Mouse (Mus musculus) spleen, adult 12 weeks (tissue): ENCODE measurements around the gene Klk10.

Experiments used
- DNase-seq: peaks from one replicate; pipeline ENCODE4 v3.0.0; 2022; ENCODE audit warnings: low spot score

Klk10 gene

DNA sequence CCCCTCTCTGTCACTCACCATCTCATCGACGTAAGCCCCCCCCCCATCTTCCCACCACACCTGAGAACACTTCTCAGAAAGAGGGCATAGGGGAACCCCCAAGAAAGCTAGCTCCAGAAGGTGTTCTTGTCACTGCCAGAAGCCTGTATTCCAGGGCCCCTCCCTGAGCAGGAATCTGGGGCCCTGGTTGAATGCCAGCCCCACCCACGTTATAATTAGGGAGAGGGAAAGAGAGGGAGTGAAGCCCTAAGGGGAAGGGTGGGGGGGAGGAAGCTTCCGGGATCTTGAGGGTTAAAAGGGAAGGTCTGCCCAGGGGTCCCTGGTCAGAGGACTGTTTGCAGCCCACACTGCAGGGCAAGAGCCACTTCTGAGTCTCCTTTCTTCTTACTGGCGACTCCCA, at the start of gene Klk10:
Gene Klk10 (plus strand): TSS at position 290 of the 400 bp plus-strand sequence.
- DNase-seq: no peak

DNA sequence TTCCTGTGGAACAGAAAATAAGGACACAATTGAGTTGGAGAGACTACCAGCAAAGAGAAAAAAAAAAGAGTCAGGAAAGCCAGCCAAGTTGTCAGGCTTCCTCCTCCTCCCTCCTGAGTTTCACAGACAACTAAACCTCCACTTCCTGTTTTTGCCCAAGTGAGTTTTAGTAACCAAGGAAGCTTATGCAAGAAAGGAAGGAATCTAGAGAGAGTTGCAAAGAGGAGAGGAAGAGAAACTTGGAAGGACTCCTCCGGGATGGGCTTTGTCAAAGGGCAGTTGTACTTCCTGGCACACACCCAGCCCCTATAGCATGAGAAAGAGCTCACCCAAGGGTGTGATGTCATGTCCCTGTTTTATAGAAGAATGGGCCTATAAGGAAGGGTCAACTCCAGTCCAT, 33.0 kb upstream of the Klk10 start:
- no peak for DNase-seq

DNA sequence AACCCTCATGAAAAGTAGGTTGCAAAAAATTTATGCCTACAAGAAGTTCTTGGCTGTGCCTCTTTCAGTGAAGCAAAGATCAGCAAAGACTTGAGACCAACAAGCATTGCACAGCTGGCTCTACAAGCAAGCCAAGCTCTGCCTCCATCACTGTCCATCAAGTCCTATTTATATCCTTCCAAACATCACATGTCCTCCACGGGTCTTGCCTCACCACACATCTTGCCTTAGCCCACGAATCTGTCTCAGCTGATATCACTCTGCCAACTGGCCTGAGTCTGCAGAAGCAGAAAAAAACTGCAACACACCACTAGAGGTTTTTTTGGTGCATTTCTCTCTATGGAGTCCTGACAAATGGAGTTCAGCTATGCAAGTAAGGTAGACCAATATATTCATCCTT, 28.0 kb upstream of the Klk10 start:
- no peak for DNase-seq

DNA sequence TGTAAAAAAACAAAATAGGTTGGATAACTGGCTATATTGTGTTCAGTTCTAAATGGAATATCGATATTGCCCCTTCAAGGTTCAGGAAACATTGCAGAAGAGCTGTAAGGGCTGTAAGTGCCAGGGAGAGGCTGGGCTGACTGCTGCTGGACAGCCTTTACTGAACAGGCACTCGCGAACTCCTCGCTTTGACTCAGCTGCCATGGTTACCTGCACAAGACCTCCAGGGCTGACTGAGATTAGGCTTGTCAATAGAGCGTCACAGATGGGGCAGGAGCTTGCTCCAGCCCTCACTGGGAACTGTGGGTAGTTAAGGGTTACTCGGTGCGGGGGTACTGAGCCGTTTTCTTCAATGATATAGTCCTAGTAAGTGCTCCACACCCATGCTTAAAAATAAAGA, 14.4 kb upstream of the Klk10 start:
- DNase-seq: no peak

DNA sequence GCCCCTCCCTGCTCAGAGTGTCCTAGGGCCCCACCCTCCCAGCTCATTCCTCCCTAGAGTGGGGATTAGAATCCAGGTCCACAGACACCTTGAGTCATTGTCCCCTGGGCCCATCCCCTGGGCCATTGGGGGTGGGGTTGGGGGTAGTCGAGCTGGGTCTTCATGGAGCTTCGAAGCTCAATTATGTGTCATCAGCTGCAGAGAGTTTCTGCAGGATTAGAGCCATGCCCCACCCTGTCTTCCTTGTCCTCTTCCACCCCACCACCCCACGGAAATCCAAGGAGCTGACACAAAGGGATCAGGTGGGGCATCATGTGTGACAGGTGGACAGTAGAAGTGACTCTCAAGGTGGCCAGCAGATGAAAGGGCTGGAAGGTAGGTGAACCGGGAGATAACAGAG, 12.2 kb upstream of the Klk10 start, which contains the start of gene Klk12:
Gene Klk12 (plus strand): TSS at position 301 of the 400 bp plus-strand sequence.
- DNase-seq: no peak

DNA sequence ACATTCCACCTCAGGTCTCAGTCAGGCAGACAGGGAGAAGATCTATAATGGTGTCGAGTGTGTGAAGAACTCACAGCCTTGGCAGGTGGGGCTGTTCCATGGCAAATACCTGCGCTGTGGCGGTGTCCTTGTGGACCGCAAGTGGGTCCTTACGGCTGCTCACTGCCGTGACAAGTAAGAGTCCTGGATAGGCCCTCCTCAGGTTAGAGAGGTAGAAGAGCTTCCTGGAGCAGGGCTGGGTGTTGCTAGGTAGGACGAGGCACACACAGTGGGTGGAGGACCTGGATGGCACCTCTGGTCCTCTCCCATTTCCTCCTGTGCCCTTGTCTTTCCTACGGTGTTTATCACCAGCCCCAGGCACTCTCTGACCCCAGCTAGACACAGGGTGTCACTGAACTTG, 11.2 kb upstream of the Klk10 start:
- DNase-seq: no peak

DNA sequence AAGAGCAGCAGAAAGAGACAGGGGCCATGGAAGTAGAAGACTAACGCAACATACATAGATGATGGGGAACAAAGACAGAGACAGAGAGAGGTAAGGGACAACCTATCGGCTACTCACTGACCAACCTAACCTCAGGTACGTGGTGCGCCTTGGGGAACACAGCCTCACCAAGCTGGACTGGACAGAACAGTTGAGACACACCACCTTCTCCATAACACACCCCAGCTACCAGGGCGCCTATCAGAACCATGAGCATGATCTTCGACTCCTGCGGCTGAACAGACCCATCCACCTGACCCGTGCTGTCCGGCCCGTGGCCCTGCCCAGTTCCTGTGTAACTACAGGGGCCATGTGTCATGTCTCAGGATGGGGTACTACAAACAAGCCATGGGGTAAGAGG, 10.1 kb upstream of the Klk10 start:
- no peak for DNase-seq

DNA sequence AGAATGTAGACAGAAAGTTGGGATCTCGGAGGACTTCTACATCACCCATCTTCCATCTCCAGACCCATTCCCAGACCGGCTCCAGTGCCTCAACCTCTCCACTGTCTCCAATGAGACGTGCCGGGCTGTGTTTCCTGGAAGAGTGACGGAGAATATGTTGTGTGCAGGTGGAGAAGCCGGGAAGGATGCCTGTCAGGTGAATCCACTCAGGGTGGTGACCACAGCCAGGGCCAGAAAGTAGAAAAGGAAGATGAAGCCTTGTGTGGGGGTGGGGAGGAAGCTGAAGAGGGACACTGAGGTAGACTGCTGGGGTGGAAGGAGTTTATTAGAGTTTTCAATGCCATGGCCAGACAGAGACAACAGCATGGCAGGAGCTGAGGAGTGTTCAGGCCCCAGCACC, 8.9 kb upstream of the Klk10 start:
- DNase-seq: no peak

DNA sequence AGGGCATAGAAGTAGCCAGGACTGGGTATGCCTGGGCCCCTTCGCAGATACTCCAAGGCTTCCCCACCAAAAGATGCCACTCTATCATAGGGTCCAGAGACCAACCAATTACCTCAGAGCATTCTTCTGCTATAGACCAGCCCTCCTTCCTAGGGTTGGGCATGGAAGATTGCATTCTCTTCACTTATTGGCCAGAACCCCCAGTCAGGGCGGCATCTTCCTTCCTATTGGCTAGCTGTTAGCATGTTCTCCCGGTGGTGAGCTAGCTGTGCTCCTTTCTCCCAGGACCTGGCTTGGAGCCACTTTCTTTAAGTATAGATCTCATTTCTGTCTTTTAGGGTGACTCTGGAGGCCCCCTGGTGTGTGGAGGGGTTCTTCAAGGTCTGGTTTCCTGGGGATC, 7.9 kb upstream of the Klk10 start:
- no peak for DNase-seq

DNA sequence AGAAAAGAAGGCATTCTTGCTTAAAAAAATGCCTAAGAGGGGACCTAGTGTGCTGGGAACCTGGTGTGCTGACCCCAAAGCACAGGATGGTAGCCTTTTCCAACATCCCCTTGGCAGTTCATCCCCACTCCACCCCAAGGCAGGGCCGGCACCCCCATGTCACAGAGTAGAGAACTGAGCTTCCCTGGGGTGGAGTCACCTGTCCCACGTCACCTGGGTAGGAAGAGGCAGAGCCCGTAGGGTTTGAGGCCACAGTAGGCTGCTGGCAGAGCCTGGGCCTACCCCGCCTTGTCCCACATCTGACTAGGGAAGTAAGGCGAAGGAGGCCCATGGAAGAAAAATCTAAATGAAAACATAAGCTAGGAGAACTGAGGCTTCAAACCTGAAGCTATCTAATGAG, 6.5 kb upstream of the Klk10 start, which contains the start of gene Klk11:
Gene Klk11 (plus strand): TSS at position 241 of the 400 bp plus-strand sequence.
- DNase-seq: no peak

DNA sequence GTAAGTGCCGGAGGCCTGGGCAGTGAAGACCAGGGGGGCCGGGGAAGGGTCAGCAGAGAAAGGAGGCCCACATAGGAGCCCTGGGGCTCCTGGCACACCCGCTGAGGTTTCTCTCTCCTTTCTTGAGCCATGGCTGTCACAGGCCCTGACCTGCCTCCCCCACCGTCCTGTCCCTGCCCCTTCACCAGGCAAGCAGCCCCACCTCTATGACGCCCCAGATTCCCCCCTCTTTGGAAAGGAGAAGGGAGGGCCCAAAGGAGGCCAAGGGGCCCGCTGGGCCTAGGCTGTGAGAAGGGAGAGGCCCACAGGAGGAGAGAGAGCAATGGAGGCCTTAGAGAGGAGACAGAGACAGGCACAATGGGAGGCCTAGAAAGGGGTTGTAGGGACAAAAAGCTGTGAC, 6.0 kb upstream of the Klk10 start:
- no peak for DNase-seq

DNA sequence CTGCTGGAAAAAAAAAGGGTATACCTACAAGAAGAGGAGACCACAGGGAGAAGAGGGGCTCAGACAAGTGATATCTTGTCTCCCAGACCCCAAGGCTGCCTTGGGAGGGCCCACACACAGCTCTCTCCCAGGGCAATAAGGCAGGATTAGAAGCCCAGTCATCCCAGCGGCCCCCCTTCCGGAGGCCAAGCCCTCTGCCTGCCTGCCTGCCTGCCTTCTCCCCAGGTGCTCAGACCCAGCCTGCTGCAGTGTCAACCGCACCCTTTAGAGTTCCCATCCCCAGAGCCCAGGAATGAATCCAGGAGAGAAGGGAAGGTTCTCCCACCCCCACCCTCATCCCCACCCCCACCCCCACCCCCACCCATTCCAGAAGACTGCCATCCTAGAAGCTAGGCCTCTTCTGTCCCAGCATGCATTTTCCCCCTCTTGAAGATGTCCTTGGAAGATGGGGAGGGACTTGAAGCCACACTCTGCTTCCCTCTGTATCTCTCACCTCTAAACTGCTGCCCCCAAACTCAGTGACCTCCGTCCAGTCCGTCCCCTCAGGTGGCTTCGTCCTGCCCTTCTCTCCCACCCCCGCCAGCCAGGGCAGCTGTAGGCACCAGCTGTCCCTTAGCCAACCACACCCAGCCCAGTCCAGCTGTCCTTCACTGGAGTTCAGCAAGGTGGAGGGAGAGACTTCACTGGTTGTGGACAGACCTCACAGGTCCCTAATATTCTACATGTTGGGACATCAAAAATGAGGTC, 5.4 kb upstream of the Klk10 start:
- no peak for DNase-seq

DNA sequence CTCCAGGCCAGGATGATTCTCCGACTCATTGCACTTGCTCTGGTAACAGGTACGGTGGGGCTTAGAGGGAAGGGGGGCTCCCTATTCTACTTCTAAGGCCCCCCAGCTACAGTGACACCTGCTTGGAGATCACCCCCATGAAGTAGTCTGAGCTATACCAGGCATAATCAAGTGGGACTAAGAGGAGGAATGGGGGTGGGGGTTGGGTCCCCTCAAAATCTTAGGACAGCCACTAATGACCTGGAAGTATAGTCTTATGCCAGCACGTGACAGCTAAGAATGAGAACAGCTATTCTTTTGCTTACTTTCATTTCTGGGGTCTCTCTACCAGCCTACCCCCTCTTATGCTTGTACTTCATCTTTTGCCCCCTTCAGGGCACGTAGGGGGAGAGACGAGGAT, 4.3 kb upstream of the Klk10 start:
- no peak for DNase-seq

DNA sequence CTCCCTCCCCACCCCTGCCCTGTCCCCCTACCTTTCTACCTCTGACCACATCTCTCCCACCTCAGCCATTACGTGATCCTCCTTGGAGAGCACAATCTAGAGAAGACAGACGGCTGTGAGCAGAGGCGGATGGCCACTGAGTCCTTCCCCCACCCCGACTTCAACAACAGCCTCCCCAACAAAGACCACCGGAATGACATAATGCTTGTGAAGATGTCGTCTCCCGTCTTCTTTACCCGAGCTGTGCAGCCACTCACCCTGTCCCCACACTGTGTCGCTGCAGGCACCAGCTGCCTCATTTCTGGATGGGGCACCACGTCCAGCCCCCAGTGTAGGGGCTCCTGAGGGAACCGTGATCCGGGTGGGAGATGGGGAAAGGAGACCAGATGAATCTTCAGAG, 3.4 kb upstream of the Klk10 start:
- DNase-seq: no peak

DNA sequence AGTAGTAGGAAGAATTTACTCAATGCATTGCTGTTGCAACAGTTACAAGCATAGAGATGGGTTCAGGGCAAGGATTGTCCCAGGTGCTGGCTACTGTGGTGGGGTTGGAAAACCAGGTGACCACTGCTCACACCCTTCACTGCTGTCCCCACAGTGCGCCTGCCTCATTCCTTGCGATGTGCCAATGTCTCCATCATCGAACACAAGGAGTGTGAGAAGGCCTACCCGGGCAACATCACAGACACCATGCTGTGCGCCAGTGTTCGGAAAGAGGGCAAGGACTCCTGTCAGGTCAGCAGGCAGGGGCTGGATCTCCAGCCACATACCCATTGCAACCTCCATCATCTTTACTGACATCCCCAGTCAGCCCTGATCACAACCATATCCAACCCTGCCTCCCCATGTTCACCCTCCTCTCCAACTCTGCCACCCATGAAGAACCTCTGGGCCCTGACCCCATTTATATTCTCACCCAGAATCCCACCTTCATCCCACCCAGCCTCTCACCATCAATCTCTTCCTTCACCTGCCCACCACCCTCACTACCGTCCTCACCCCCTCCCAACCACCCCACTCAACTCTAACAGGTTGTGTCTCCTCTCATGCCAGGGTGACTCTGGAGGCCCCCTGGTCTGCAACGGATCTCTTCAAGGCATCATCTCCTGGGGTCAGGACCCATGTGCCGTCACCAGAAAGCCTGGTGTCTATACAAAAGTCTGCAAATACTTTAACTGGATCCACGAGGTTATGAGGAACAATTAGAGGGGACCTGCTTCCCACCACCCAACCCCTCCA, 2.5 kb upstream of the Klk10 start:
- no peak for DNase-seq

DNA sequence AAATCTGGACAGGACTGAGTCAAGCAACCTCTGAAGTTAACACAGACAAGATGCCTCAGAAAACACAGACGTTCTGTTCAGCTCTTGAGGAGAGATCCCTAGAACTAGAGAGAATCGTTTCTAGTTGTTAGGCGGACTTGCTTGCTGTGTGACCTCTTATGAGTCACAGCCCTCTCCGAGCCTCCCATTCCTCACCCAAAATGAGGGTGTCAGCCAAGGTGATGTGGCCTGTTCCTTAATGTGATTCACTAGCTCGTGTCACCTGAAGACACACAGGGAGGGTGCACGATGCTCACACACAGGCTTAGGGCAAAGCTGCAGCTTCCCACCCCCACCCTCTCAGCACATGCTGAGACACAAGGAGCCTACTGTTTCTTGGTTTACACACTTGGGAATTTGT, 594 bp upstream of the Klk10 start:
- DNase-seq: no peak

DNA sequence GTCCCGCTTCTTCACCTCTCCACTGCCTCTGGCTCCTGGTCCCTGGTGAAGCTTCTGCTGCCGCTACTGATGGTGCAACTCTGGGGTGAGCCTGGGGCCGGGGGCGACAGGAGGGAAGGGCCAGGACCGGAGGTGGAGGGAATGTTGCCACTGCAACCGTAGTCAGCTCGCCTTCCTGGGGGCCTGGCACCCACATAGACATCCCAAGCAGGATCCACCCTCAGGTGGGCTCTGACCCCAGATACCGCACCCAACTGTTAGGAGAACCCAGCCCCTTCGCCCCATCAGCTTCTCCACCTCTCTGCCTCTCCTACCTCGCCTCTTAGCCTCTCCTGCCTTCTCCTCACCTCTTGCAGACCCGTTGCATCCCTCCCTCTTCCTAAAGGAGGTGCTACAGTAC, 706 bp downstream of the Klk10 start:
- DNase-seq: no peak

DNA sequence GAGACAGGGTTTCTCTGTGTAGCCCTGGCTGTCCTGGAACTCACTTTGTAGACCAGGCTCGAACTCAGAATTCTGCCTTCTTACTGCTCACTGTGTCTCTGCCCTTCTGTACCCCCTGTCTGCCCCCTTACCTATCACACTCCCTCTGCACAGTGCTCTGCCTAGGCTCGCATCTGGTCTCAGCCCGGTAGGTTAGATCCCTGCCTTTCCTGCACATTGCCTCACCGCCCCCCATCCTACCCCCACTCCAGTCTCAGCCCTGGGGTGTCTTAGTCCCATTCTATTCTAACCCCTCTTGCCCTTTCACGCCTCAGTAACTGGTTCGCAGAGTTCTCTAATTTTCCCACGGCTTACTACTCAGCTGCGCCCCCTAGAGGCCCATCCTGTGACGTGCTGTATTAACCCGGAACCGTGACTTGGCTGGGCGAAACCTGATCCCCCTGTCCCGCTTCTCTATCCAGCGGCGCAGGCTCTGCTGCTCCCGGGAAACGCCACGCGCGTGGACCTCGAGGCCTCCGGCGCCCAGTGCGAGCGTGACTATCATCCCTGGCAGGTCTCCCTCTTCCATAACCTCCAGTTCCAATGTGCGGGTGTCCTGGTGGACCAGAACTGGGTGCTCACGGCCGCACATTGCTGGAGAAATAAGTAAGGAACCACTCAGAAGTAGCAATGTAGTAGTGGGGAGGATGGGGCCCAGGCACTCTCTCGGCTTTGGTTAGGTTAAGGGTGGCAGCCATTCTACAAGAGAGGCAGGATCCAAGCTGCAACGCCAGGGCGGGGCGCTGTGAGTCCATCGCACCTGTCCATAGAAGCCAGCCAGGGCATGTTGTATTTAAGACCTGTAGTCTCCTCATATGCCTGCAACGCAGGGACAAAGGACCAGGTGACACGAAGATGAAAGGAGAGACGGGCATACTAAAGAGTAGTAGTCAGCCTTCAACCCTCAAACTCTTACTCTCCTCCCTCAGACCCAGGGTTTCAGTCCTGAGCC, 1.7 kb downstream of the Klk10 start:
- DNase-seq: peak; percentile 17

DNA sequence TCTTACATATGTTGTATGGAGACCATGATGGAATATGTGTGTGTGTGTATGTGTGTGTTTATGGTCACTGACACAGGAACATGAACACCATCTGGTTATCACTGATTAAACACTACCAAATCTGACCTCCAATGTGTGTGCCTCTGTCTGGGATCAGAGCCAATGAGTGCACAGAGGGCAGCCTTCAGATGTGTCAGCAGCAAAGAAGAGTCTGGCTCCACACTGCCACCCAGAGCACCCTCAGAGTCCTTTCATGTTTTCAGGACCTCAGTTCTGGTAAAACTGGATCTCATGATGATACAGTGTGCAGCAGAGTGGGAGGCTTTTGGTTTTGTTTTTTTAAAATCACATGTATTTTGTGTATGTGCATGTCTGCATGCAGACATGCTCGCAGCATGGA, 4.5 kb downstream of the Klk10 start:
- no peak for DNase-seq

DNA sequence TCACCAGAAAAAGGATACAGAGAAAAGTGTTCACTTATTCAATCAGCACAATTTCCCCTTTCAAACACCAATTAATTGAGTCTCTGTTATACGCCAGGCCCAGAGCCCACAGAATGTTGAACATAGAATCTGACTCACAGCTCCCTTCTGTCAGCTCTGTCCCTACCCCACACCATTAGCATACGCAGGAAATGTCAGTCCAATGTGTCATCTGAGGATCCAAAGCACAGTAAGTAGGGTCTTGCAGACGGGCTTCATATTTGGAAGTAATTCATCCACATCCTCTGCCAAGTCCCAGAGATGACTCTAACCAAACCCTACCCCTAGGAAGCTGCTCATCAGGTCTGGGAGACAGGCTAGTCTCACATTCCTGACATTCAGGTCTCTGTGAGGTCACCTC, 7.3 kb downstream of the Klk10 start:
- no peak for DNase-seq

DNA sequence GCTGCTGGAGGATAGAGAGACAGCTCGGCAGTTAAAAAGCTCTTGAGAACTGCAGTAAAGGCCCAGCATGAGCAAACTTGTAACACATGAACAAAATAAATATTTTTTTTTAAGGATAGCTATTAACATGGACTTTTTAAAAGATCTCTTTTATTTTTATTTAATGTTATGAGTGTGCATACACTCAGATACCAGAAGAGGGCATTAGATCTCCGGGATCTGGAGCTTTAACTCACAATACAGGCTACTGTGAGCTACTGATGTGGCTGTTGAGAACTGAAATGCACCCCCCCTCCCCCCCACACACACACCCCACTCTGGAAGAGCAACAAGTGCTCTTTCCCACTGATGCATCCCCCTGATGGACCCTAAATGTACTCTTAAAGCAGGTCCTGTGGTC, 8.5 kb downstream of the Klk10 start:
- no peak for DNase-seq

DNA sequence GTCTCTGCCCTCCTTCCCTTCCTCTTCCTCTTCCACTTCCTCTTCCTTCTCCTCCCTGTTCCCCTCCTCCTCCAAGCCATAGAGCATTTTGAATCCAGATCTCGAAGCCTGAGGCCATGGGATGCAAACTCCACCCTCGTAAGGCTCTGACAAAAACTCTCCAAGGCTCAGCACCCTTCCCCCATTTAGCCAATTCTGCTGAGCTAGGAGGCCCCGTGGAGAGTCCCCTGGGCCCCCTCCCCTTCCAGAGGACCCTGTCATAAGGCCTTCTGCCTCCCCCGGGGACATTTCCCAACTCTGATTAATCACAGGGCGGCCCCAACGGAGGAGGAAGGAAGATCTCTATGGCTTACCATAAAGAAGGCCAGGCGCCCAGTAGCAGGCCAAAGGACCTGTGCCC, 10.8 kb downstream of the Klk10 start, which contains the start of gene Klk9:
Gene Klk9 (plus strand): TSS at position 301 of the 400 bp plus-strand sequence.
- DNase-seq: no peak
